Mouse (Mus musculus): ENCODE data around the gene Rps6kl1. TPM values are rescaled to one million over a fixed set of nuclear protein-coding genes. Genes with fewer than 3 reads are reported as not detected.
"Not testable (repeated sequence)": the region's sequence is repeated elsewhere in the genome, so short reads cannot be mapped to it uniquely, and the experiment has no call there.

Gene Rps6kl1
- total and polyA plus RNA-seq, 3 experiments, result 0.03 to 0.11 TPM; not detected in 1

- Histone ChIP-seq H3K4me3 (ENCODE audit: low read depth, low read length) (no peak overlapping the region), H3K36me3 (replicated peaks) (no peaks in the 10 kb centered on the region), H3K9me3 (replicated peaks) (peaks cover 2% of the 10 kb centered on the region; the same call in 1 of the 2 replicates), H3K4me1 (ENCODE audit: insufficient read depth, low read depth, low read length) (peaks cover 22% of the 10 kb centered on the region), H3K27me3 (ENCODE audit: insufficient read depth, low read length) (peaks cover 67% of the 10 kb centered on the region)
- ATAC-seq (ENCODE audit: extremely low read depth, insufficient number of reproducible peaks, low FRiP score, poor library complexity, severe bottlenecking) (no peak), DNase-seq (ENCODE audit: low spot score) (no peak)
- TF ChIP-seq TAL1 (conservative IDR thresholded peaks at IDR 0.05; ENCODE audit: low read depth, low read length) (no peak), CTCF (IDR thresholded peaks at IDR 0.05; ENCODE audit: low read depth, low read length) (no peak), POLR2AphosphoS5 (IDR thresholded peaks at IDR 0.05; ENCODE audit: insufficient replicate concordance, low read depth, low read length) (no peak), GATA1 (IDR thresholded peaks at IDR 0.05; ENCODE audit: borderline replicate concordance, low read length) (no peak), GATA2 (IDR thresholded peaks at IDR 0.05; ENCODE audit: borderline replicate concordance, low read depth, low read length) (no peak)
These were observed 4.2 kb downstream of the Rps6kl1 start for GRCm38 (mm10) chr12:85146881-85147280.

- no peak overlapping the region for H3K4me3 ChIP-seq (ENCODE audit: low read depth, low read length)
- no peak for ATAC-seq (ENCODE audit: extremely low read depth, insufficient number of reproducible peaks, low FRiP score, poor library complexity, severe bottlenecking)
- TF ChIP-seq CTCF (IDR thresholded peaks at IDR 0.05; ENCODE audit: low read depth, low read length) (no peak), POLR2AphosphoS5 (IDR thresholded peaks at IDR 0.05; ENCODE audit: insufficient replicate concordance, low read depth, low read length) (no peak), GATA2 (IDR thresholded peaks at IDR 0.05; ENCODE audit: borderline replicate concordance, low read depth, low read length) (no peak), TAL1 (conservative IDR thresholded peaks at IDR 0.05; ENCODE audit: low read depth, low read length) (no peak), GATA1 (IDR thresholded peaks at IDR 0.05; ENCODE audit: borderline replicate concordance, low read length) (no peak)
- H3K9me3 ChIP-seq (replicated peaks), result peaks cover 3% of the 10 kb centered on the region; the same call in 1 of the 2 replicates
- peaks cover 22% of the 10 kb centered on the region for H3K4me1 ChIP-seq (ENCODE audit: insufficient read depth, low read depth, low read length)
- peaks cover 64% of the 10 kb centered on the region for H3K27me3 ChIP-seq (ENCODE audit: insufficient read depth, low read length)
- no peak for DNase-seq (ENCODE audit: low spot score)
- H3K36me3 ChIP-seq (replicated peaks), result no peaks in the 10 kb centered on the region
These were observed 4.7 kb downstream of the Rps6kl1 start for GRCm38 (mm10) chr12:85146355-85146754.

GRCm38 (mm10) chr12:85145630-85146029 lies 5.4 kb downstream of the Rps6kl1 start:
- H3K4me1 ChIP-seq (ENCODE audit: insufficient read depth, low read depth, low read length), result peaks cover 16% of the 10 kb centered on the region
- no peak overlapping the region for H3K4me3 ChIP-seq (ENCODE audit: low read depth, low read length)
- peaks cover 3% of the 10 kb centered on the region; the same call in 1 of the 2 replicates for H3K9me3 ChIP-seq (replicated peaks)
- DNase-seq (ENCODE audit: low spot score) (no peak), ATAC-seq (ENCODE audit: extremely low read depth, insufficient number of reproducible peaks, low FRiP score, poor library complexity, severe bottlenecking) (no peak)
- H3K27me3 ChIP-seq (ENCODE audit: insufficient read depth, low read length), result peaks cover 59% of the 10 kb centered on the region
- H3K36me3 ChIP-seq (replicated peaks), result no peaks in the 10 kb centered on the region
- TF ChIP-seq GATA2 (IDR thresholded peaks at IDR 0.05; ENCODE audit: borderline replicate concordance, low read depth, low read length) (no peak), GATA1 (IDR thresholded peaks at IDR 0.05; ENCODE audit: borderline replicate concordance, low read length) (no peak), TAL1 (conservative IDR thresholded peaks at IDR 0.05; ENCODE audit: low read depth, low read length) (no peak), POLR2AphosphoS5 (IDR thresholded peaks at IDR 0.05; ENCODE audit: insufficient replicate concordance, low read depth, low read length) (no peak), CTCF (IDR thresholded peaks at IDR 0.05; ENCODE audit: low read depth, low read length) (no peak)

DNA sequence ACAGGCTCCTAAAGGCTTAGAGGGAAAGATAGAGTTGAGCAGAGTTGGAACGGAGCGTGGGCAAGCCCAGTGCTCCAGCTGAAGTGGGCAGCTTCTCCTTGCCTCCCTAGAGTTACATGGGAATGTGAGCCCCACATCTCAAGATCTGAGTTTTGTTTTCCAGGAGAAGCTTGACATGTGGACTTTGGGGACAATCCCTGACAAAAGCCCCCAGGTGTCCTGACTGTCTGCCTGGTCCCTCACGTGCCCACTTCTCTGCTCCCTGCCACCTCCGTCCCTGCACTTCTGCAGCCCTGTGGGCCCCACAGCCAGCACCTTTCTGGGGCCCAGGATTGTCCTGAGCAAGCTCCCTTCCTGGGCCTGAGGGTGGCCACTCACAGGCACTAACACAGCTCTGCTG lies 6.2 kb downstream of the Rps6kl1 start:
- Histone ChIP-seq H3K36me3 (replicated peaks) (no peaks in the 10 kb centered on the region), H3K27me3 (ENCODE audit: insufficient read depth, low read length) (peaks cover 59% of the 10 kb centered on the region), H3K9me3 (replicated peaks) (peaks cover 3% of the 10 kb centered on the region; the same call in 1 of the 2 replicates), H3K4me3 (ENCODE audit: low read depth, low read length) (no peak overlapping the region), H3K4me1 (ENCODE audit: insufficient read depth, low read depth, low read length) (peaks cover 15% of the 10 kb centered on the region)
- ATAC-seq (ENCODE audit: extremely low read depth, insufficient number of reproducible peaks, low FRiP score, poor library complexity, severe bottlenecking), result no peak
- DNase-seq (ENCODE audit: low spot score), result no peak
- TF ChIP-seq GATA2 (IDR thresholded peaks at IDR 0.05; ENCODE audit: borderline replicate concordance, low read depth, low read length) (no peak), TAL1 (conservative IDR thresholded peaks at IDR 0.05; ENCODE audit: low read depth, low read length) (no peak), CTCF (IDR thresholded peaks at IDR 0.05; ENCODE audit: low read depth, low read length) (no peak), POLR2AphosphoS5 (IDR thresholded peaks at IDR 0.05; ENCODE audit: insufficient replicate concordance, low read depth, low read length) (no peak)

DNA sequence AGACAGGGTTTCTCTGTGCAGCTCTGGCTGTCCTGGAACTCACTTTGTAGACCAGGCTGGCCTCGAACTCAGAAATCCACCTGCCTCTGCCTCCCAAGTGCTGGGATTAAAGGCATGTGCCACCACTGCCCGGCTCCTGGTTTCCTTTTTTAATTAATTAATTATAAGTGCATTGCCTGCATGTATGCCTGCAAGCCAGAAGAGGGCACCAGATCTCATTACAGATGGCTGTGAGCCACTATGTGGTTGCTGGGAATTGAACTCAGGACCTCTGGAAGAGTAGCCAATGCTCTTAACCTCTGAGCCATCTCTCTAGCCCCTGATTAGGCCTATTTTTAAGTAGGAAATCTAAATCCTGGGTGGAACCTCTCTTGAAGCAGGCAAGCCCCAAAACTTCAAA lies 6.8 kb downstream of the Rps6kl1 start:
- not testable (repeated sequence) for DNase-seq (ENCODE audit: low spot score); H3K9me3 ChIP-seq (replicated peaks); H3K36me3 ChIP-seq (replicated peaks); ATAC-seq (ENCODE audit: extremely low read depth, insufficient number of reproducible peaks, low FRiP score, poor library complexity, severe bottlenecking); H3K4me3 ChIP-seq (ENCODE audit: low read depth, low read length)
- Histone ChIP-seq H3K4me1 (ENCODE audit: insufficient read depth, low read depth, low read length) (peaks cover 15% of the 10 kb centered on the region), H3K27me3 (ENCODE audit: insufficient read depth, low read length) (peaks cover 57% of the 10 kb centered on the region)

DNA sequence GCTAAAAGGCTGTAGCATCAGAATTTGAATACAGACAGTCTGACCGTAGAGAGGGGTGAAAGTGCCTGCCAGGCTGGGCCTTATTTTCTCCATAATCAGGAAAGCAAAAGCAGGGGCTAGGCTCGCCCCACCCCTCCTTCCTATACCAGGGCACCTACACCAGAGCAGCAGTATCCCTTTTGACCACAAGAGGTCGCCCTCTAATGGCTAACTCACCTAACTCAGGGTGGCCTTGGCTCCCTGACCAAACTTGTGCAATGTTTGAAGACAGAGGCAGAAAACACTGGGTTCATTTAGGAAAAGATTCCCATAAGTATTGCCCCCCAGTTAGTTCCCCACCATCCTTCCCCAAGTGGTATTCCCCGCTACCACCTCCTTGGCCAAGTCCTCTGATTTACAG lies 8.3 kb downstream of the Rps6kl1 start:
- H3K4me1 ChIP-seq (ENCODE audit: insufficient read depth, low read depth, low read length), result peaks cover 18% of the 10 kb centered on the region
- peaks cover 54% of the 10 kb centered on the region for H3K27me3 ChIP-seq (ENCODE audit: insufficient read depth, low read length)
- peak; percentile 61; the same call in 1 of the 2 replicates for ATAC-seq (ENCODE audit: extremely low read depth, insufficient number of reproducible peaks, low FRiP score, poor library complexity, severe bottlenecking)
- TF ChIP-seq GATA2 (IDR thresholded peaks at IDR 0.05; ENCODE audit: borderline replicate concordance, low read depth, low read length), result no peak
- no peak for TF ChIP-seq POLR2AphosphoS5 (IDR thresholded peaks at IDR 0.05; ENCODE audit: insufficient replicate concordance, low read depth, low read length)
- TF ChIP-seq GATA1 (IDR thresholded peaks at IDR 0.05; ENCODE audit: borderline replicate concordance, low read length), result no peak
- peak; percentile 100 for TF ChIP-seq CTCF (IDR thresholded peaks at IDR 0.05; ENCODE audit: low read depth, low read length)
- no peak for TF ChIP-seq TAL1 (conservative IDR thresholded peaks at IDR 0.05; ENCODE audit: low read depth, low read length)
- no peak overlapping the region for H3K4me3 ChIP-seq (ENCODE audit: low read depth, low read length)
- peaks cover 3% of the 10 kb centered on the region; the same call in 1 of the 2 replicates for H3K9me3 ChIP-seq (replicated peaks)
- peak; percentile 81 for DNase-seq (ENCODE audit: low spot score)
- H3K36me3 ChIP-seq (replicated peaks), result no peaks in the 10 kb centered on the region

DNA sequence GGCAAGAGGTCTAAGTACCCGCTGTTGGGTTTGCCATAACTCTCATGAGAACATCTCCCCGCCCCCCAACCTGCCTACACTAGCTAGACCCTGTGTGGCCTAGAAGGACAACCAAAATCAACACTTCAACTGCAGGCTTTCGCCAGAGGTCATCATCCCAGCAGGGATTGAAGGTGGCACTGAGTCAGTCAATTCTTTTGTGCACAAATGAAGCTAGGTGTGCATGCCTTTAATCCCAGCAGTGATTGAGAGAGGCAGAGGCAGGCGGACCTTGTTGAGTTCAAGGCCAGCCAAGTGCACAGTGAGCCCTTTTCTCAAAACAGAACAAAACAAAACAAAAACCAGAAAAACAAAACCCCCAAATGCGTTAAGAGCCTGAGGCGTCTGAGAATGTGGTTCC lies 10.0 kb downstream of the Rps6kl1 start:
- H3K9me3 ChIP-seq (replicated peaks), result peaks cover 3% of the 10 kb centered on the region; the same call in 1 of the 2 replicates
- no peak for ATAC-seq (ENCODE audit: extremely low read depth, insufficient number of reproducible peaks, low FRiP score, poor library complexity, severe bottlenecking)
- peaks cover 12% of the 10 kb centered on the region for H3K4me1 ChIP-seq (ENCODE audit: insufficient read depth, low read depth, low read length)
- no peak overlapping the region for H3K4me3 ChIP-seq (ENCODE audit: low read depth, low read length)
- TF ChIP-seq POLR2AphosphoS5 (IDR thresholded peaks at IDR 0.05; ENCODE audit: insufficient replicate concordance, low read depth, low read length), result no peak
- no peak for TF ChIP-seq GATA2 (IDR thresholded peaks at IDR 0.05; ENCODE audit: borderline replicate concordance, low read depth, low read length)
- no peak for TF ChIP-seq GATA1 (IDR thresholded peaks at IDR 0.05; ENCODE audit: borderline replicate concordance, low read length)
- no peak for TF ChIP-seq CTCF (IDR thresholded peaks at IDR 0.05; ENCODE audit: low read depth, low read length)
- TF ChIP-seq TAL1 (conservative IDR thresholded peaks at IDR 0.05; ENCODE audit: low read depth, low read length), result no peak
- DNase-seq (ENCODE audit: low spot score), result no peak
- peaks cover 37% of the 10 kb centered on the region for H3K27me3 ChIP-seq (ENCODE audit: insufficient read depth, low read length)
- H3K36me3 ChIP-seq (replicated peaks), result peaks cover 7% of the 10 kb centered on the region
